Mouse (Mus musculus) small intestine, adult 10 weeks (tissue): ENCODE data around the gene C1qtnf4. TPM values are rescaled to one million over a fixed set of nuclear protein-coding genes. Genes with fewer than 3 reads are reported as not detected.

ENCODE experiments used
- polyA plus RNA-seq: library from polyadenylated mRNA; stranded (reverse); fragments of 350-450 nt; fragmentation: Illumina TruSeq; extraction: RNeasy Lipid Tissue Mini Kit (QIAGEN cat#74804); gene quantifications from one replicate; pipeline ENCODE4 v1.2.3, GENCODE M21; 2014; ENCODE audit warnings: low replicate concordance

C1qtnf4 gene
- polyA plus RNA-seq = not detected

GRCm38 (mm10) chr2:90885218-90886041, at the start of gene C1qtnf4:
Gene C1qtnf4, plus strand, starts transcription at chr2:90885860.

GRCm38 (mm10) chr2:90846955-90847680, 38.5 kb upstream of the C1qtnf4 start, which contains the start of gene Mtch2:
Gene Mtch2, plus strand, starts transcription at chr2:90847155.

GRCm38 (mm10) chr2:90904076-90904855, 18.6 kb downstream of the C1qtnf4 start, which contains the start of the genes Kbtbd4 and Ndufs3:
Gene Kbtbd4, plus strand, starts transcription at chr2:90904740.
Gene Ndufs3, minus strand, starts transcription at chr2:90904827.

Other genes starting within 250 kb of the C1qtnf4 start
- gene Nup160, start 208.6 kb upstream of the C1qtnf4 start, polyA plus RNA-seq = 16.1 TPM
- 103 TPM for gene Fnbp4, start 140.5 kb upstream of the C1qtnf4 start, polyA plus RNA-seq
- gene Agbl2, start 103.1 kb upstream of the C1qtnf4 start, polyA plus RNA-seq = 0.26 TPM
- gene Mtch2, start 38.7 kb upstream of the C1qtnf4 start, polyA plus RNA-seq = 2,180 TPM
- gene Kbtbd4, start 18.9 kb downstream of the C1qtnf4 start, polyA plus RNA-seq = 5.5 TPM
- 126 TPM for gene Ndufs3, start 19.0 kb downstream of the C1qtnf4 start, polyA plus RNA-seq
- gene Celf1, start 54.5 kb downstream of the C1qtnf4 start, polyA plus RNA-seq = 84.7 TPM
- gene Rapsn, start 149.8 kb downstream of the C1qtnf4 start, polyA plus RNA-seq = not detected
- gene Psmc3, start 168.1 kb downstream of the C1qtnf4 start, polyA plus RNA-seq = 74.5 TPM
- 0.89 TPM for gene Slc39a13, start 184.6 kb downstream of the C1qtnf4 start, polyA plus RNA-seq
- 2.4 TPM for gene Spi1, start 196.5 kb downstream of the C1qtnf4 start, polyA plus RNA-seq
- gene Mybpc3, start 232.3 kb downstream of the C1qtnf4 start, polyA plus RNA-seq = not detected